Mouse (Mus musculus): ENCODE measurements around the gene Pknox2.

Pknox2 gene

DNA sequence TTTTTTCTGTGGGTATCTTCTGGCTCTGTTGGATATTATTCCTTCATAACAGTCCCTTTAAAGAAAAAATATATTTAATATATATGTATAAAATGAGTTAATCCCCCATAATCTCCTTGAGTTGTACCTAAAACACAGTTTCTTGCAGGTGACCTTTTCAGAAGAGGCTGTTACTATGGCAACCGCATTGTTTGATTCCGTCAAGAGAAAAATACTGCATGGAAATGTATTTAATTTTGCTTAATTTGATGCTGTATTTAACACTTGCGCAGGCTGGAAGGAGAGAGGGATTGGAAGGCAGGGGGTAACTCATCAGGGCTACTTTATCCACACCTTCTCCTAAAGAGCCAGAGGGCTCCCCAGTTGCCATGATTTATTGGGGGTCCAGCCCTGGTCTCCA, 108.3 kb downstream of the Pknox2 start:
- no peak for DNase-seq

DNA sequence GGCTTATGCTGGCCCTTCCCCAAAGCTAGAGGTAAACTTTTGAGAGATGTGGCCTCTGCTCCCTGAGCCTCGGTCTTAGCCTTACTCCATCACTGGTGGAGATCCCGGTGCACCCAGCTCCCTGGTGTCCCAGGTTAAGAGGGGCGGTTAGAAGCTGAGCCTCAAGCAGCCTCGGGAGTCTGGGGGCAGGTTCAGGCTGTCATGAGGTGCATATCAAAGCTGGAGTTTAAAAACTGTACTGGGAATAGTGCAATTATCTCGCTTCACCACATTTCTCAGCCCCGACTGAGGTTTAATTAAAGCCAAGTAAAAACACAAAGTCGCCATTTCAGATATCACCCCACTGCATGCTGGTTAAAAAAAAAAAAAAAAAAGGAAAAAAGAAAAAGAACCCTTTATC, 108.8 kb downstream of the Pknox2 start:
- DNase-seq = no peak

DNA sequence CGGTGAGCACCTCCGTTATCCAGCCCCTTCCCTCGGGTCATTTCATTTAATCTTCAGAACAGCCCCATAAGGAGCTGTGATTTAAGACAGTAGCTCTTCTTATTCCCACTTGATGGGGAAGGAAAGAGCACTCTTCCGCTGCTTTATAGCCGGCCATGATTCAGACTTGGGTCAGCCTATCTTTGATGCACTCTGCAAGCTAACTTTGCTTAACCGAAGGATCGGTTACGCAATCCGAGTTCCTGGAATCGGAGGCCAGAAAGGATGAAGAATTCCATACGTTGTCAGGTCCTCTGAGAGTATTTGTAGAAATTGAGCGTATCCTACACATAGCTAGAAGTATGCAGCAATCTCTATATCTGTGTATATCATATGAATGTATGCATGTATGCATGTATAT, 109.8 kb downstream of the Pknox2 start:
- DNase-seq = no peak

DNA sequence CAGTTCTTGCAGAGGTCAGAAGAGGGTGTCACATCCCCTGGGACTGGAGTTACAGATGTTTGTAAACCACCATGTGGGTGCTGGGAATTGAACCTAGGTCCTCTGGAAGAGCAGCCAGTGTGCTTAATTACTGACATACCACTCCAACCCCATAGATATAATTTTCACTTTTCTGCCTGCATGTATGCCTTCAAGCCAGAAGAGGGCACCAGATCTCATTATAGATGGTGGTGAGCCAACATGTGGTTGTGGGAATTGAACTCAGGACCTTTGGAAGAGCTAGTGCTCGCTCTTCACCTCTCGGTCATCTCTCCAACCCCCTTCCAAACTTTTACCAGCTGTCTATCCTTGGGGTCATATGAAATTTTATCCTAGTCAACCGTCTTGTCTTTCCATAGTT, 112.0 kb downstream of the Pknox2 start:
- no peak for DNase-seq

DNA sequence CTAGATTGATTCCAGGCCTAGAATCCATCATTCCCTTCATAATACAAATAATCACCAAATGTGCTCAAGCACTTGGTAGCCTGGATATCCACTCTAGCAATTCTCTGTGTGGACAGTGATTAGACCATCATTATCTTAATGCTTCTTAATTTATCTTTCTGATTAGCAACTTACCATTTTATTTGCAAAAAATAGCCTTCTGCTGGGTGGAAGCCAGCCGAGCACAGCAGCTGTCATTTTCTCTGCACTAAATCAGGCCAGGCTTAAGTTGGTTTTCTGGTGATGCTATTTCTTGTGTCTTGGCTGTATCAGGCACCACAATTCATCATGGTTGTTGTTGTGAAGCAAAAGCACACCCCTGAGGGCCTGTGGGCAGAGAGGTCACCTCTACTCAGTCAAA, 112.9 kb downstream of the Pknox2 start:
- DNase-seq = no peak

DNA sequence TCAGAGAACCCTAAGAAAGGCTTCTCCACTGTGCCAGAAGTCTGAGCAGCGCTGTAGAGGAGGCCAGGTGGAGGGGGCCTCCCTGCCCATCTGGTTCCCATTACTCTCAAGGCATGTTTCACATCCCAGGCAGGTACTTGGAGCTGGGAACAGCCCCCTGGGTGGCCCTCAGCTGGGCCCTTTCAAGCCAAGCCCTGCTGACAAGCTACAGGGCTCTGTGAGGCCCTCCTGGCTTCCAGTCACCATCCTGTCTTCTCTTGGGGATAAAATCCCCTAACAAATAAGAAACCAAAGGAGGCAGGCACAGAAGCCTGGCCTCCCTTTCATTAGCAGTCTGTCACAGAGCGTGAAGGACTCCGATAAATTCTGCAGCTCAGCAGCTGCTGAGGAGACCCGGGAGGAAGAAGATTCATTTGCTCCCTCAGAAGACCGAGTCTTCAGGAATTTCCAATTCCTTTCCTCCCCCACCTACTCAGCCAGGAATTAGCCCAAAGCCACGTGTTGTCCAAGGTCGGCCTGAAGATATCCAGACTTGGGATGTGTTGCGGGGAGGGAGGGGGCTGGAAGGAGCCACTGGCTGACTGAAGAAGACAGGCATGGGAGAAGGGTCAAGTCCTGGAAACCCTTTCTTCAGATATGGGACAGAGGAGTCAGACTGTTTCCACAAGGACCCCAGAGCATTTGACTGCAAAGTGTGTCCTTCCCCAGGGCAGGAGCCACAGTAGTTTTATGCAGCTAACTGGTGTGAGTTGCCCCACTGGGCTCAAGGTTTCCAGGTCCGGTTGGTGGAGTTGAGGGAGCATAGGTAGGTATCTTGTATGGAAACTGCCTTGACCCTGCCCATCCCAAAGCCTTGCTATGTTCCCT, 116.6 kb downstream of the Pknox2 start:
- DNase-seq = no peak

DNA sequence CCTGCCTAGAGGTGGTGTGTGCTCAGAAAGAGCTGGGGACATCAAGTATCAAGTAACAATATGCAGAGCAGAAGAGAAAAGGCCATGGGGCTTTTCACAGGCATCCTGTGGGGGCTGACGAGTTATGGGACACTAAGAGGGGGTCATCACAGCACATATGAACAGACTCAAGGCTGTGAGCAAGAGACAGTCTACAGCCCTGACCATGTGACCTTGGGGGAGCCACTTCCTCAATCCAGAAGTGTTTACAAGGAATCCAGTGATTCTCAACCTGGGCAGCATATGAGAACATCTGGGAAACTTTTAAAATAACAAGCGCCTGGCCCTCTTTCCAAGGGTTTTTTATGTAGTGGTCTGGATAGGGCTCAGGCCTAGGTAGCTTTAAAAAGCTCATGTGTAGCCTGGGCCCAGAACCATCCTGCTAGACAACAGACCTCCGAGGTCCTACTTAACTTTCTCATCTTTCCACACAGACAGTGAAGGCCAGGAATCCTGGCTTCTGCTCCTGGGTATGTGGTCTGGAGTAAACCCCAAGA, 117.3 kb downstream of the Pknox2 start:
- DNase-seq = no peak

DNA sequence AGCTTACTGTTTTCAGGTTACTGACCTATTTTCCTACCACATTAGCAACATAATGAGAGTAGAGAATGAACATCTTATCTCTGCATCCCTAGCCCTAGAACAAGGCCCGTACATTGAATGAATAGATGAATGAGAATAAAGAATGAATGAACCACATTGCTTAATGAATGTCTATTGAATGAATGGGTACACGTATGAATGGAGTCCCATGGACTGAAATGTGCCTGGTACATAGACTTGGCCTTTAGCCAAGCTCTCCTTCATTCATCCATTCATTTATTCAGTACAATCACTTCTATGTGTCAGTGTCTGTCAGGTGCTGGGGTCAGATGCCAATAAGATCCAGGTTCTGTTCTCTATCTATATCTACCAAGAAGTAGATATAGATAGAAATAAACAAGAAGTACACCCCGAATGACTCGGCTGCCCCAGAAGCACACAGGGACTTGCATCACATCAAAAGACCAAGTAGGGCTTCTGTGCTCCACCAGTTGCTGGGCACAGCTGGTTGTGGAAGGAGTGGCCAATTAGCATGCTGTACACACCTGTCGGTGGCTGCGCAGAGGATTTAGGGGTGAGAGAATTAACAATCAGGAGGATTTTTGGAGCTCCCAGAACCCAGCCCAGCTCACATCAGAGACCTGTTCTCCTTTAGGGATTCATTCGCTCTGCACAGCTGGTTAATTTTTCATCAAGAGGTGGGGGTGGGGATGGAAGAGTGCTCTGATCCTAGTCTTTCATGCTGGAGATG, 119.2 kb downstream of the Pknox2 start:
- no peak for DNase-seq

DNA sequence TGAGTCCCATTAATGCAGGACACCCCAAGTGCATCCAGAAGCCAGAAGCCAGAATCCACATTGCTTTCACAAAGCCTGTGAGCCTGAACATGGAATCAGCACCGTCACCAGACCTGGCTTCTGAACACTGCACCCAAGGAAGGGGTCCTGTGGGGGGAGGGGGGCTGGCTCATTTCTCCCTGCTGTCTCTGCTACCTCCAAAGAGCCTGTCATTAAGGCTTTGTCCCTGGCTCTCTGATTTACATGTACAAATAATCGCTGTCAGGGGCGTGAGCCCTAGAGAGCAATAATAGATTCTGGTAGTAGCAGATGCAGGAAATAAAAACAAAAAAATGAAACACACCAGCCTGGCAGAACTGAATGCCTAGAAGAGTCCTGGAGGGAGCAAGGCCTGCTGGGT, 121.3 kb downstream of the Pknox2 start:
- no peak for DNase-seq

DNA sequence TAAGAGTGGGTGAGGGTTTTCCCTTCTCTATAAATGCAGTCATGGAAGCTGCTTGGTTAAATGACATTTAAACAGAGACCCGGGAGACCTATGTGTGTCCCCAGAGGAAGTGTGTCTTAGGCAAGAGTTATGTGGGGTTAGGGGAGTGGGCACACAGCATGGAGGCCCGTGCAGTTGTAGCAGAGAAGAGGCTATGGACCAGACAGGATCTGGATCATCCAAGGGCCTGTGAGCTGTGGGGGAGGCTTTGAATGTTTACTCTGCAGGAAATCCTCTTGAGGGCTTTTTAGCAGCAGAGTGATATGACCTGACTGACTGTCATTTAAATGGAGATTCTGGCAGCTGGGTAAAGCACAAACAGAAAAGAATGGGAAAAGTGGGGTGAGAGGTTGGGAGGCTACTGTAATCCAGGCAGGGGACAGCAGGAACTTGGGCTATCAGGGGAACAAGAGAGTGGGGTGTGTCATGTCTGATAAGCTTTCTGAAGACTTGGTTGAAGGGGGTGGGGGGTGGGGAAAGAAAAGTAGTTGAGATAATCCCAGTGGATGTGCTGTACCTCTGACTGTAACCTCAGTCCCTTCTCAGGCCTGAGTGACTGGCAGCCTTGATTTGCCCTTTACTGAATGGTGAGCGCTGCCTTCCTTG, 125.5 kb downstream of the Pknox2 start:
- DNase-seq = no peak

DNA sequence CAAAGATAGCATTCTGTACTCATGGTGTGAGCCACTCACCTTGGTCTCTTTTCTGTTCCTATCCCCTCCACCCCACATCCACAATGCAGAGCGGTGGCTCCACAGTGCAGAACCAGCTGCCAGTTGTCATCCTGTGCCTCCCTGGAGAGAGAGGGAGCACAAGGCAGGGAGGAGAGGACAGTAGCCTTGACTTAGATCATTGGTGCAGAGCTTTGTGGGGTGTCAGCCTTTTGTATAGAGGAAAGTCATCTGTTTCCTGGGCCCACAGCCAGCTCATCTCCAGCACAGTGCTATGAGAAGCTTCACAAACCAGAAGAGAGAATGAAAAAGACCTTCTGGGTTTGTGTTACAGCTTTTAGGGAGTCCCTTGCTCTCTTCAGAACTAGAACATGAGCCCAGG, 129.1 kb downstream of the Pknox2 start:
- DNase-seq = peak; percentile 51

DNA sequence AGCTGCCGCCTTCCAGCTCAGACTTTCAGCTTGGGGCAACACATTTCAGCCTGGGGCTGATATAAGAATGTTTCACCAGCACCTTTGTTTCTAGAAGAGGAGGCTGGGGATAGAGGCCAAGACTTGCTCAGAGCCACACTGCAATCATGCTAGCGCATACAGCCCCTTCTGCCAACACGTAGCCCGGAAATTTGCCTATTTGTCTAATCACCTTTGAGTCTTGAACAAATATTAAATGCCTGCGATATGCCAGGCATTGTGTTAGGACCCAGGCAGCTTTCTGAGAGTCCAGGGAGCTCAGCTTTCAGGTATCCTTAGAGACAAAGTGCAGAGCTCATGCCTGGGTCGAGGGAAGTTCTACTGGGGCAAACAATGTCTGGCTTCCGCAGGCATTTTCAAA, 130.0 kb downstream of the Pknox2 start:
- DNase-seq = no peak

DNA sequence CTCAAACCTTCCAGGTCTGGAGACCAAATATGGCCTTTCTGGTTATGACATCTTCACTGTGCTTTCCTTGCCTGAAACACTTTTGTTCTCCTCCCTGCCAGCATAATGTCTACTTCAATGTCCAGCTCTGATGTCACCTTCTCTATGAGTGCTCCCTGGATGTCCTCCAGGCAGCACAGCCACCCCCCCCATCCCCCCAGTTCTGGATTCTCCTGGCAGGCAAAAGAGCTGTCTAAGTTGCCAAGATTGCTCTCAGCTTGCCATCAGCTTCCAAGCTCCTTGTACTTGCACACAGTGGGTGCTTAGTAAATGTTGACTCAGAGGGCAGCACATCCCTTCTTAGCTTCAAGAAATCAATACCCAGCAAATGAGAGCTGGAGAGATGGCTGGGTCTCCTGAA, 131.0 kb downstream of the Pknox2 start:
- no peak for DNase-seq

DNA sequence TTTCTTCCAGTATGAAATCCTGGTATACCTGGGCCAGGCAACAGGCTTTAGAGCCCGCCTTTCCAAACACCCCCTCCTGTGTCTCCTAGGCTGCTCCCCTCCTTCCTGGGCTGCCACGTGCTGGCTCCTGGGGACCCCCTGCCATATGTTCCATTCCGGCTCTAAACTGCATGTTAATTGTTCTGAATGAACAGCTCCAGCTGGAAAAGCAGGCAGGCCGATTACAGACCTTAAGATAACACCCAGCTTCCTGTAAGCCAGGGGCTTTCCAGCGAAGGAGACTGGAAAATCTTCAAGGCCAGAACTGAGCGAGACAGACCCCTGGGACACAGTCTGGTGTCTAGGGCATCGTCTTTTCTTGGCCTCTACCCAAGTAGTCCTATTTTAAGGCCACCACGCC, 133.6 kb downstream of the Pknox2 start:
- no peak for DNase-seq

DNA sequence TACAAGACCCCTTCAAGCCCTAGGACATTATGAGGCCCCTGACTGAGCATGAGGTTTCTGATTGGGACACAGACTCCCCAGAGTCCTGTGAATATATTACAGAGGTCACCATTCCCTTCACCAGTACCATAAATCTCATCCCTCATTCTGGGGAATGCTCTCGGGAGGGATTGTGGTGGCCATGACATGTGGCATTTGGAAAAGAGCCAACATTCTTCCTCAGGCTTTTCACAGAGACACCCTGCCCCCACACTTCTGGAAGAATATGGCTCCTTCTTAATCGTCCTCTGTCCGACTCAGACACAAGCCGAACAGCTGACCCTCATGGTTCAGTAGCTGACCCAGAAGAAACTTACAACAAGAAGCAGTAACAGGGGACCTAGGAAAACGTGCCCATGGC, 139.1 kb downstream of the Pknox2 start:
- DNase-seq = no peak

DNA sequence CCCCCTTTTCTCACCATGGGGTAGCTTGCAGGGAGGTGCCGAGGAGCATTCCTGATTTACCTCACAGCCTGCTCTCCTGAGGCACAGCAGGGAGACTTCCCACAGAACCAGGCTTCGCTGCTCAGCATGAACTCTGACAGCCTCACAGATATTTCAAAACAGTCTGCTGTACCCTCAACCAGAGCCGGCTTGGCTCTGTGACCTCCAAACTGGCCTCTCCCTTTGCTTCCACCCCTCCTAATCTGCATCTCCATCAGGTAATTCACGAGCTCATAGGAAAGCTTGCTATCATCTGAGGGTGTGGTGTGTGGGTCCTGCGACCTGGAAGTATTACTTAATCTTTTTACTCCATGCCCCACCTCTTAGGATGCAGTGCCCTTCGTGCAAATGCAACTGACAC, 142.5 kb downstream of the Pknox2 start:
- no peak for DNase-seq

DNA sequence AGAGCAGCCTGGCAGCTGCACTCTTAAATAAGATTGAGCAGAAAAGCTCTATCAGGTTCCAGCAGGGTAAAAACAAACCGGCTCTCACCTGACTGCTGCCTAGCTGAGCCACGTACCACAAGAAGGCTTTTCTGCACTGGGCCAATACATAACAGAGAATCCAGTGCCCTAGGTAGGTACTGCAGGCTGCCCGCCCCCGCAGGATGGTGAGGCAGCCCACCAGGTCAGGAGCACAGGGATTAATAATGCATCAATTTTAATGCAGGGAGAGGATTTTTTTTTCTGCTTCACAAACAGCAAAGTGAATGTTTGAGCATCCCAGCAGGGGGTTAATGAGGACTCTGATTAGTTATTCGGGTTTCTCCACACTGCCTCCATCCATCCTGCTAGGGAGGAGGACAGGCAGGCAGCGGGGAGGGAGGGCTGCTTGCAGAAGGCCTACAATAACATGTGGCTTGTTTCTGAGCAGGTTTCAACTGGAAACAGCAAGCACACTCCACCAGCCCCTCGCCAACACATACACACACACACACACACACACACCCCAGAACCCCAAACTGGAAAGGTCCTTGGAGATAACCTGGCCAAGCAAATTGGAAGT, 145.2 kb downstream of the Pknox2 start:
- peak; percentile 26 for DNase-seq

DNA sequence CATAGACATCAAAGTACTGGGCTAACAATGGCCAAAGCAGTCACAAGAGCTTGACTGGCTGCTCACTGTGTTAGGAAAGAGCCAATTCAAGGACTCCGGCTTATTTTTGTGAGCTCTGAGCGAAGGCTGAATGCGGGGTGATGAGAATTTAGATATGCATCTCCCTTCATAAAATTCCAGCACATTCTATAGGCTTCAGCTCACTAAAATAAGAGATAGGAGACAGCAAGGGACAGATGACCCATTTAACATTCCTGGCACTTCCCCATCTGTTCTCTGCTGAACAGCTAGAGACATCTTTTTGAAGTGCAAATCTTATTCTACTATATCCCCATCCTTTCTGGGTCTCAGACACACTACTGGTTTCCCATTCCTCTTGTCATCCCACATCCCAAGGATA, 147.8 kb downstream of the Pknox2 start:
- no peak for DNase-seq

DNA sequence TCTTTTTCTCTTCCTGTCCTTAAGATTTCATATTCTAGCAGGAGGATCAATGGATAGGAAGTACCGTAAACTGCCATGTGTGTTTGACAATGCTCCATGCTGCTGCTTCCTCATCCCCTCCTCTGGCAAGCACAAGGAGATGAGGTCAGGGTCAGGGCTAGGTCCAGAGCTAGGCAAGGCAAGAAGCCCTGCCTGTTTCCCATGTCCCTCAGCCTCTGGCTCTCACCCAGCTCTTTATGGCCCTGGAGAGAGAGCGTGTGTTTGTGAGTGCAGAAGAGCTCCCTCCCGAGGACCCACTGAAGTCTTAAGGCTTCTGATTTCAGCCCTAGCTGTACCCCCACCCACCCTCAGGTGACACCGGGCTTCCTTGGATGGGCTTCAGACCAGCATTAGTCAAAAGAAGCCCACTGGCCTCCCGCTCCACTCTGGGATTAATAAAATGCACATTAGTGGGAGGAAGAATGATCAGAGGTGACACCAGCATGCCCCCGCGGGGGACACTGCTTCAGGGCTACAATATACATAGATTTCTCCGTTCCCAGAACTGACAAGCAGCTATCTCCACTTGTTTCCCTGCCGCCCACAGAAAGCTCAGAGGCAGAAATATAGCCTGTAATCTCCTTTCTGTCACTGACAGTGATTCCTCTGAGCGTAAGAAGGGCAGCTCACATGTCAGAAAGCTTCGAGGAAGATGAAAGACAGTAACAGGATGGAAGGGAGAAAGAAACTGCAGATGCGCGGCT, 156.4 kb downstream of the Pknox2 start:
- no peak for DNase-seq

DNA sequence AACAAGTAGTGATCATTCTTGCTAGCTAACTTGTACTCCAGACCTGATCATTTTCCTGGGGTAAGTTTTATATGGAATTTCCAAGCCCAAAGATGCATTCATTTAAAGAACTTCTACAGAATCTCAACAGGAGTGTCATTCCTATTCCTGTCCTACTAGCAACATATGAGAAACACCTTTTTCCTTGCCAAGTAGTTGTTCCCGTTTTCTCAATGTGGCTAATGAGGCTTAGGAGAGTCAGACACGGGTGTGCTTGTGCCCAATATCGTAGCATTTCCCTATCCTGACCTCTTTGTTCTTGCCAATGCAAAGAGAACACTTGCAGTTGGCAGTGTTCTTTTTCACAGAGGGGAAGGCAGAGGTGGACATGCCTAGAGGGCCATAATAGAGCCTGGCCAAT, 157.2 kb downstream of the Pknox2 start:
- no peak for DNase-seq

DNA sequence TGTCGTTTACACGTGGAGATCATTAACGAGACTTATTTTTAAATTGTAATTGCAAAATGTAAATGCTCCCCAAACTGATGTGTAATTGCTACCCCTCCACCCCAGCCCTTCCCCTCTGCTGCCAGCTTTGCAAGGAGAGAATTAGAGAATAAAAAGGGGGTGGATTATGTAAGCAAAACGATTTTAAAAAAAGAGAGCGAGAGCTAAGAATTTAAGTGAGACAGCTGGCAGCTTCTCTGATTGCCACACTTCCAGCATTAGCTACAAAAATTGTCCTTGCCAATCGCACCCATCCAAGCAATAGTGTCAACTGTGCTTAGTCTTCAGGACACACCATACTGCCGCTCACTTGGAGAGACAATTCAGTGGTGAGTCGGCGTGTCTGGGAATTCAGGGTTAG, 162.0 kb downstream of the Pknox2 start:
- DNase-seq = no peak

DNA sequence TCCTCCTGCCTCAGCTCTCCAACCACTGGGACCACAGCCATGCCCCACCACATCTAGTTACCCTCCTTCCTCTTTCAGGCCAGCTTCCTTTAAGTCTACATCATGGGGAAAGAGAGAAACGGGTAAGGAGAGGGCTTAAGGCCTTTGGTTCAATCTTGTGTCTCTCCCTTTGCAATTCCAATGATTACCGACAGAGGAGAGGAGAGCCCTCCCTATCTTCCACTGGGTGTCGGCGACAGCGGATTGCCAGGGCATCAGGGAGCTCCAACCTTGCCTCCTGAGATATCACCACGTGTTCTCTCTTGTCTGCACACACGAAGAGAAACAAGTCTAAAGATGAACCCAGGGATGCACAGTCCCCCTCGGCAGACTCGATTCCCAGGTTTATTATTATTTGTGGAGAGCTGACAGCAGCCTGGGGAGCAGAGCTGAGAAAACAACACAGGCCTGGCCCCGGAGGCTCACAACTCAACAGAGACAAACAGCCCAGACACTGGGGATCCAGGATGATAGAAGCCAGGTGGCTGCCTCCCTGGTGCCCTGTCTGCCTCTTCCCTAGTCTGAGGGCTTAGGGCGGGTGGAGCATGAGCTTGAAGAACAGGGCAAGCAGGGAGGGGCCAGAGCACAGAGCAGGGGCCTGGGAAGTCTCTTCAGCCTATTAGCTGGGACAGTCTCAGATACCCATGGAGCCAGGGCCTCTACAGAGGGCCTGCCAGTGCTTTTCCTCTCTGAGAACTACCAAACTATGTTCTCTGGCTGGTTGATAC, 170.4 kb downstream of the Pknox2 start:
- no peak for DNase-seq
